Mouse (Mus musculus): ENCODE measurements around the gene Mrpl35.

DNA sequence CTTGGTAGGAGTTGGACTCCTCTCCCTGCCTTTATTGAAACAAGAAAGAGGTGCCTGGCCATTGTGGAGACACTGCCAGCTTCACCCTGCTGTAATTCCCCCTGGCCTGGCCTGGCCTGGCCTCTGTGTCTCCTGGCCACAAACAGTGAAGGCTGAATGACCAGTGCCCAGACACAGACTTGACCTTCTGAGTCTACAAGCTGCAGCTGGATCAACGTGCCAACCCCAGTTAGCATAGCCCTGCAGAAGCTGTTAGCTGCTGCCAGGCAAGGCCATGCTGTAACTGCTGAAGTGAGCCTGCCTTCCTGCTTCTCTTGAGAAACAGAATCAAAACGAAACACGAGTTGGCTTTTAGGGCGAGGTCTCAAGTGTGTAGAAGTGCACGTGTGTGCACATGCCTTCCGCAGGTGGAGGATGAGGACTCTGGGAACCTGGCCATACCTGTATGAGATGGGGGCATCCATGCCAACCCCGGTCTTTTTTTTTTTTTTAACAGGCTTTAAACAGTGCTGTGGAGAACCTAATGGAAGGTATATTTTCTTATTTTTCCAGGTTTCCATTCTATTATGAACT lies 54.0 kb downstream of the Mrpl35 start:
- TF ChIP-seq POLR2A (IDR thresholded peaks at IDR 0.05; ENCODE audit: low read depth, low read length) (no peak), CTCF (IDR thresholded peaks at IDR 0.05; ENCODE audit: extremely low read depth, insufficient read depth, insufficient read length, insufficient replicate concordance) (no peak)
